Mouse (Mus musculus) neural tube, embryonic 14.5 days (tissue): ENCODE data around the gene Prss54. TPM values are rescaled to one million over a fixed set of nuclear protein-coding genes. Genes with fewer than 3 reads are reported as not detected.
A peak's percentile ranks its signal among the peaks of the same experiment; 100 is the strongest.

ENCODE experiments used
- ATAC-seq: fragments of 200-750 bp; cut with Nextera tagmentation; 2 replicates; pipeline ENCODE4 v1.8.0; 2017; ENCODE audit warnings: low read depth, mild to moderate bottlenecking, moderate TSS enrichment, moderate library complexity
- H3K27ac ChIP-seq: fragments of 300-500 bp; sonication (generic); 2 replicates; pipeline ENCODE4 v1.5.1; 2014; ENCODE audit warnings: low read depth, mild to moderate bottlenecking, control low read depth, low read length, moderate library complexity, mixed read lengths
- H3K27me3 ChIP-seq: fragments of 300-500 bp; sonication (generic); 2 replicates; pipeline ENCODE4 v1.6.1; 2014; ENCODE audit warnings: low read length; ENCODE audit not compliant: control insufficient read depth, insufficient read depth
- H3K36me3 ChIP-seq: fragments of 300-500 bp; sonication (generic); 2 replicates; pipeline ENCODE4 v1.6.1; 2014; ENCODE audit warnings: low read length, mixed read lengths; ENCODE audit not compliant: control insufficient read depth, insufficient read depth
- H3K4me1 ChIP-seq: fragments of 300-500 bp; sonication (generic); 2 replicates; pipeline ENCODE4 v1.6.1; 2014; ENCODE audit warnings: low read length; ENCODE audit not compliant: control insufficient read depth, insufficient read depth
- H3K4me2 ChIP-seq: fragments of 300-500 bp; sonication (generic); 2 replicates; pipeline ENCODE4 v1.6.1; 2014; ENCODE audit warnings: mild to moderate bottlenecking, low read depth, low read length, control low read depth
- H3K4me3 ChIP-seq: fragments of 300-500 bp; sonication (generic); 2 replicates; pipeline ENCODE4 v1.5.1; 2014; ENCODE audit warnings: low read depth, low read length, control low read depth, mixed read lengths
- H3K9ac ChIP-seq: fragments of 300-500 bp; sonication (generic); replicated peaks from 2 replicates; pipeline ENCODE4 v1.6.1; 2014; ENCODE audit warnings: low read depth, mild to moderate bottlenecking, control low read depth, low read length, mixed read lengths
- H3K9me3 ChIP-seq: fragments of 300-500 bp; sonication (generic); 2 replicates; pipeline ENCODE4 v1.6.1; 2016; ENCODE audit warnings: low read length; ENCODE audit not compliant: control insufficient read depth
- WGBS: fragments of 180-500 bp; shearing (Covaris S2); extraction: QIAGEN DNeasy Blood & Tissue Kit; methylation state at CpG from one replicate; pipeline ENCODE4 v1.1.7; 2014; 5-methylcytosine and 5-hydroxymethylcytosine counted together
- polyA plus RNA-seq: library from polyadenylated mRNA; unstranded; fragments of >200 nt; fragmentation: Nextera tagmentation; extraction: Ambion mirVana; gene quantifications from 2 replicates; pipeline ENCODE4 v1.2.1, GENCODE M21; 2014

The Prss54 gene
- polyA plus RNA-seq, 1 experiment from 2014 or later, result not detected

DNA sequence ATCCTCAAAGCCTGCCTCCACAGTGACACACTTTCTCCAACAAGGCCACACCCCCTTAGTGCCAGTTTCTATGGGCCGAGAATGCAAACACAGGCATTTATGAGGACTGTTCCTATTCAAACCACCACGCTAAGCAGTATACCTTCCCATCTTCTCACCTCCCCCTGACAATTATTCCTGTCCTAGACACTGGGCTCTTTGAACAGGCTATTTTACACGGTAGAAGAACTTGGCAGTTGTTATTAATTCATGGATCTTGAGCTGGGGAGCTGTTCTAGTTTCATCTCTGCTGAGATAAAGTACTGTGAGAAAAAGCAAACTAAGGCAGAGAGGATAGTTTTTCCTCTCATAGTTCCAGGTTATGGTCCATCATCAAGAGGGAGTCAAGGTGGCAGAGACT is 33.1 kb downstream of the Prss54 start:
- no peak for ATAC-seq
- no peak overlapping the region for H3K4me2 ChIP-seq
- 63% methylated on average over 3 of the region's 3 CpGs for WGBS
- no peaks in the 10 kb centered on the region for H3K9me3 ChIP-seq
- no peaks in the 10 kb centered on the region for H3K36me3 ChIP-seq
- H3K27me3 ChIP-seq, result no peaks in the 10 kb centered on the region
- H3K4me3 ChIP-seq, result no peak overlapping the region
- H3K9ac ChIP-seq, result no peak overlapping the region
- H3K27ac ChIP-seq, result no peak overlapping the region
- 0 out of 2 replicates have a peak, but pooled peaks cover 2% of the 10 kb centered on the region for H3K4me1 ChIP-seq

DNA sequence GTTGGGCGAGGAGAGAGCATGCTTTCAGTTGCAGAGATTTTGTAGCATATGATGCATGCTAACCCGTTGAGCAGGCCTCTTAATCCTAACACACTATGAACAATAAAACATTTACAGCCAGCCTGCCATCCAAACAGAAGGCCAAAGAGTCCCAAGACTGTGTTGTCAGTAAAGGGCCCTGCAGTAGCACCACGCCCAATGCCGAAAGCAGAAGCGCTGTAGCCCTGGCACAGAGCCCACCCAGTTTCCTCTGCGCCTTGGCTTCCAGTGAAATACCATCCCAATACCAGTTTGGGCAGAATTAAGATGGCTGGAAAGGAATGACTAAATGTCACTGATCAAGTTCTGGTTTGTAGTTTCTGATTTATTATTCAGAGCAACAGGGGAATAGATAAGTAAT is 33.9 kb downstream of the Prss54 start:
- Histone ChIP-seq H3K4me2 (no peak overlapping the region), H3K36me3 (no peaks in the 10 kb centered on the region), H3K9ac (no peak overlapping the region), H3K9me3 (no peaks in the 10 kb centered on the region), H3K27me3 (no peaks in the 10 kb centered on the region), H3K27ac (no peak overlapping the region), H3K4me3 (no peak overlapping the region), H3K4me1 (0 out of 2 replicates have a peak, but pooled peaks cover 2% of the 10 kb centered on the region)
- 85% methylated on average over 6 of the region's 6 CpGs for WGBS
- no peak for ATAC-seq

DNA sequence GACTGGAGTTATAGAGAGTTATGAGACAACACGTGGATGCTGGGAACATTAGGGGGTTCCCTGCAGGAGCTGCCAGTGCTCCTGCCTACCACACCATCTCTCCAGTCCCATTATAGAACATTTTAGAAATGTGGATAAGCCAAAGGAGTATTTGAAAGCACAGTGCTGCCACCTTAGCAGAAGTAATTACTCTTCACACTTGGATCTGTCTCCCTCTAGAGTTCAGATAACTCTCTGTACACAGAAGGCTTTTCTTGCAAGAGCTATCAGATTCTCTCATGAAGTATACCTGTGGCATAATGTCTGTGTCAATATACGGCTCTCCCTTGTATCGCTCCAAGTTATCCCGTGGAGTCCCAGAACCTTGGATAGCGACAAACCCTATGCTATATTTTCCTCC is 36.7 kb downstream of the Prss54 start:
- ATAC-seq, result no peak
- Histone ChIP-seq H3K4me2 (no peak overlapping the region), H3K4me1 (no peaks in the 10 kb centered on the region), H3K9ac (no peak overlapping the region), H3K4me3 (no peak overlapping the region), H3K36me3 (no peaks in the 10 kb centered on the region), H3K27me3 (no peaks in the 10 kb centered on the region), H3K27ac (no peak overlapping the region), H3K9me3 (no peaks in the 10 kb centered on the region)
- WGBS, result 81% methylated on average over 5 of the region's 5 CpGs

DNA sequence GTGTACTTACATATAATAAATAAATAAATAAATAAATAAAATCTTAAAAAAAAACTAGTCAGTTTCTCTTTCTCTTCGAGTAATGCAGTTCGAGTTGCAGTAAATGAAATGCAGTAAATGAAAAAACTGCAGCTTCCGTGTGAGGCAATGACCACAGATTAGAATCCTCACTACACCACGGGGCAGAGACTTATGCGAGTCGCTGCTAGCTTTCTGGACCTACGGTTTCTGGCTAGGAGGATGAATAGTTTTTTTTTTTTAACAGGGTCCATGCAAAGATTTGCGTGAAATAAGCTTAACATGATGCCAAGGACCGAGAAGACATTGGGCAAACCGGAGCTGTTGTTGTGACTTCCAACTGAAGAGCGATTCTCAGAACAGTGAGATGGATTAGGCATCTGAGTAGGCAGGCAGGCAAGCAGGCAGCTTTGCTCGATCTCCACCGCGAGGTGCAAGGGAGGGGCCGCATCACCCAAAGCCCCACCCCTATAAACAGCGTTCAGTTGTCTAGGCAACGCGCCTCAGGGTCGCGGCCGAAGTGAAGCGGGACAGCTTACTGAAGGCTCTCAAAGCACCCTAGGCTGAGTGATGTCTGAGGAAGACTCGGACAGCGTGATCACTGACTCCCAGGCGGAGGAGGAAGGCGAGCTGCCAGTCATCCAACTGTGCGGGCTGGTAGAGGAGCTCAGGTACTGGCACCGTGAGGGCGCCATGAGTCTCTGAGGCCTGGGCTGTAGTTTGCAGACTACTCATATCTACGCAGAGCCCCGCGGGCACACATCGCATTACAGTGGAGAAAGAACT is 42.4 kb downstream of the Prss54 start, which contains the start of gene Ccdc113:
TSS of gene Ccdc113 (plus strand) at position 502 of the 804 bp plus-strand sequence.
- Histone ChIP-seq H3K27ac (no peak within 1 kb of the TSS), H3K9ac (no peak within 1 kb of the TSS; the same call in 1 of the 2 replicates), H3K27me3 (no peaks in the 10 kb centered on the region), H3K4me1 (no peaks in the 10 kb centered on the region), H3K36me3 (no peaks in the 10 kb centered on the region), H3K9me3 (no peaks in the 10 kb centered on the region), H3K4me2 (peak within 1 kb of the TSS; percentile 59), H3K4me3 (peak within 1 kb of the TSS; percentile 35)
- WGBS, result 7% methylated on average over 33 of the region's 33 CpGs
- peak; percentile 91 for ATAC-seq

DNA sequence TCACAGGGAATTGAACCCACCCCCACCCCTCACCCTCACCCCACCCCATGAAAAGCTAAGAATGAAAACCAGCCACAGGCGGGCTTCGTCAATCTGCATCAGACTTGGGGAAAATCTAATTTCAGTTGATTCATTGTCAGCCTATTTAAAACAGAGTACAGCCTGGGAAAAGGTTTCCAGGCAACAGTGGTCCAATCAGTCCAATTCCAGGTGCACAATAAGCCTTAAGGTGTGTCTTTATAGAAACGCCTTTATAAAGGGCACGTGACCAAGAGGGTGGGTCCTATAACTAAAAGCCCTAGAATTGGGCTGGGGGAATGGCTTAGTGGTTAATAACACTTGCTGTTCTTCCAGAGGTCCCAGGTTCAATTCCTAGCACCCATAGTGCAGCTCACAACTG is 43.9 kb downstream of the Prss54 start:
- Histone ChIP-seq H3K4me1 (no peaks in the 10 kb centered on the region), H3K9ac (no peak overlapping the region), H3K36me3 (no peaks in the 10 kb centered on the region), H3K4me2 (no peak overlapping the region), H3K27me3 (no peaks in the 10 kb centered on the region), H3K27ac (no peak overlapping the region), H3K4me3 (no peak overlapping the region), H3K9me3 (no peaks in the 10 kb centered on the region)
- ATAC-seq, result no peak
- 64% methylated on average over 4 of the region's 4 CpGs for WGBS

DNA sequence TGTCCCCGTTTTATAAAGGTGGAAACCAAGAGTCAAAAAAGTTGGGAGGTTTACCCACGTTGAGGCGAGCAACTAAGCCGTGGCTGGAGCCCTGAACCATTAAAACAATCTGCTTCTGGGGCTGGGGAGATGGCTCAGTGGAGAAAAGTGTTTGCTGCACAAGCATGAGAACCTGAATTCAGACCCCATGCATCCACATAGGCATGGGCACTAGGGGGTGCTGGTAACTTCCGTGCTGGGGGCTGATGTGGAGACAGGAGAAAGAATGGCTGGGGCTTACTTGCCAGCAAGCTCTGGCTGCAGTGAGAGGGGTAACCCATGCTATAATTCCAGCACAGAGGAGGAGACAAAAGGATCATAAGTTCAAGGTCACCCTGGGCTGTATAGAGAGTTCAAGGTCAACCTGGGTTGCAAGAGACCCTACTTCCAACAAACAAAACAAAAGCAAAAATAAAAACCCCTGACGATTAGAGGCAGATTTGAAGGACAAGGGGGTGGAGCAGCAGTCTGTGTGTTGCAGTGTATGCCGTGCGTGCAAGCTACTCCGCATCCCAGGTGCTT is 47.3 kb downstream of the Prss54 start:
- Histone ChIP-seq H3K4me2 (no peak overlapping the region), H3K27me3 (no peaks in the 10 kb centered on the region), H3K4me1 (no peaks in the 10 kb centered on the region), H3K9me3 (no peaks in the 10 kb centered on the region), H3K9ac (no peak overlapping the region), H3K27ac (no peak overlapping the region), H3K36me3 (no peaks in the 10 kb centered on the region), H3K4me3 (no peak overlapping the region)
- no peak for ATAC-seq
- WGBS, result 69% methylated on average over 9 of the region's 9 CpGs

DNA sequence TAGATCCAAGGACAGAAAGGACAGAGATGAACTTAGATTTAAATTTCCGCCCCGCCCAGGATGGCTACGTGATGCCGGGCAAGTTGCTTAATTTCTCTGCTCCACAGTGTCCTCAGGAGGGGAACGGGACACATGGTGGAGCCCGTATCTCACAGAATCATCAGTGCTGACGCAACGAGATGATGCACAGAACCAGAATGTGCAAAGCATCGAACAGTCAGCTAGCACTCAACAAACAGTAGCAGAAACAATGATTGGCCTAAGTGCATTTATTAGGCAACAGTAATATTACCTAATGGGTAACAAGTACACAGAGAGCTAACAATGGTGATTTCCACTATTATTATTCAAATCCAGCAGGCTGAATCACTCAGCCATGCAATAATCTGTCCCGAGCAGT is 47.9 kb downstream of the Prss54 start:
- H3K9ac ChIP-seq, result no peak overlapping the region
- no peaks in the 10 kb centered on the region for H3K27me3 ChIP-seq
- H3K4me3 ChIP-seq, result no peak overlapping the region
- 81% methylated on average over 10 of the region's 10 CpGs for WGBS
- no peaks in the 10 kb centered on the region for H3K4me1 ChIP-seq
- no peaks in the 10 kb centered on the region for H3K36me3 ChIP-seq
- H3K9me3 ChIP-seq, result no peaks in the 10 kb centered on the region
- ATAC-seq, result no peak
- H3K4me2 ChIP-seq, result no peak overlapping the region
- no peak overlapping the region for H3K27ac ChIP-seq

DNA sequence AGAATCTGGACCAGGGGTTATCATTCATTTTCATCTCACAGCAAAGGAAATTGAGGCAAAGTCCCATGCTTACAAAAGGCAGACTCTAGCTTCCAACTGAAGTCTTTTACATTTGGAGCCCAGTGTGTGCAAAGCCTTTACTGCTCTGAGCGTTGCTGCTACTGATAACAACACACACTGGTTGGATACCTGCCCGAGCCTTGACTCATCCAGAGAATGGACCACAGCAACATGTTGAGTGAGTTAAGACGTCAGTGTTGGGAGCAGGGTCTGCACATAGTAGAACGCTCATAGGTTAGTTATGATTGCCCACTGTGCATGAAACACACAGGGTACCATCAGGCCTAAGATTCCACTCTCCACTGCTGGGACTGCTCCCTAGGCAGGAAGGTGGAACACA is 52.1 kb downstream of the Prss54 start:
- no peak overlapping the region for H3K4me2 ChIP-seq
- no peak overlapping the region for H3K9ac ChIP-seq
- H3K9me3 ChIP-seq, result no peaks in the 10 kb centered on the region
- WGBS, result 93% methylated on average over 4 of the region's 4 CpGs
- H3K4me1 ChIP-seq, result no peaks in the 10 kb centered on the region
- H3K36me3 ChIP-seq, result no peaks in the 10 kb centered on the region
- ATAC-seq, result no peak
- H3K27ac ChIP-seq, result no peak overlapping the region
- H3K27me3 ChIP-seq, result no peaks in the 10 kb centered on the region
- no peak overlapping the region for H3K4me3 ChIP-seq

DNA sequence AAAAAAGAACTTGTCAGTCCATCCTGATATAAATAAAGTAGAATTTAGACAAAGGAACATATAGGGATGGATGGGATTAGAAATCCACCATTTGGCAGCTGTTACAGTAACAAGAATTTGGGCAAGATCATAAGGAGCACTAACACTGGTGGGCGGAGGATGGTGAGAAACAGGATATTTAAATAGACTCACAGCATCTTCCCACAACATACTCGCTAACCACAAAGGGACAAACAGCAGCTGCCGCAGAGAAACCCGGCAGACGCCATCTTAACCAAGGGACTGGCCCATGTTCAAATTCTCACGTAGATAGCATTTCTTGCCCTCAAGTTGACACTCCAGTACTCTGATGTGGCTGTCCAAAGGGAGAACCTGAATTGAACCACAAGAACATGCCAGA is 59.2 kb downstream of the Prss54 start:
- H3K9me3 ChIP-seq, result no peaks in the 10 kb centered on the region
- H3K9ac ChIP-seq, result no peak overlapping the region
- no peak overlapping the region for H3K27ac ChIP-seq
- H3K4me3 ChIP-seq, result no peak overlapping the region
- WGBS, result 96% methylated on average over 6 of the region's 6 CpGs
- ATAC-seq, result no peak
- H3K4me1 ChIP-seq, result no peaks in the 10 kb centered on the region
- no peaks in the 10 kb centered on the region for H3K36me3 ChIP-seq
- H3K27me3 ChIP-seq, result no peaks in the 10 kb centered on the region
- no peak overlapping the region for H3K4me2 ChIP-seq
